Mouse (Mus musculus) embryo, embryonic 10 days (tissue): ENCODE measurements at regions not wholly inside any gene's neighbourhood (a gene's known extent, or its start where the extent isn't known, plus 50 kb on each side); places are given as distances from the start of the nearest gene placed in this dataset.

Source experiments
- DNase-seq: peaks from one replicate; pipeline ENCODE4 v3.0.0-alpha.2; 2015; ENCODE audit warnings: low spot score

- no peak for DNase-seq
These were observed 260.7 kb downstream of the 1700064H15Rik start for GRCm38 (mm10) chr3:19367761-19368160.
